Mouse (Mus musculus): Measurements from ENCODE around the gene Ror1. TPM values are rescaled to one million over a fixed set of nuclear protein-coding genes. Genes with fewer than 3 reads are reported as not detected.

Gene Ror1
- polyA plus RNA-seq, 1 experiment from 2014 or later: 7.1 TPM

GRCm38 (mm10) chr4:100181676-100182075 lies 86.1 kb downstream of the Ror1 start:
- Histone ChIP-seq H3K27me3 (ENCODE audit: insufficient read depth, poor library complexity, severe bottlenecking) (no peaks in the 10 kb centered on the region), H3K4me3 (no peak overlapping the region), H3K36me3 (no peaks in the 10 kb centered on the region), H3K4me1 (replicated peaks) (peaks cover 17% of the 10 kb centered on the region), H3K9me3 (no peaks in the 10 kb centered on the region), H3K27ac (no peak overlapping the region)
- DNase-seq (ENCODE audit: low spot score): no peak
- 89% methylated on average over 5 of the region's 5 CpGs for WGBS

DNA sequence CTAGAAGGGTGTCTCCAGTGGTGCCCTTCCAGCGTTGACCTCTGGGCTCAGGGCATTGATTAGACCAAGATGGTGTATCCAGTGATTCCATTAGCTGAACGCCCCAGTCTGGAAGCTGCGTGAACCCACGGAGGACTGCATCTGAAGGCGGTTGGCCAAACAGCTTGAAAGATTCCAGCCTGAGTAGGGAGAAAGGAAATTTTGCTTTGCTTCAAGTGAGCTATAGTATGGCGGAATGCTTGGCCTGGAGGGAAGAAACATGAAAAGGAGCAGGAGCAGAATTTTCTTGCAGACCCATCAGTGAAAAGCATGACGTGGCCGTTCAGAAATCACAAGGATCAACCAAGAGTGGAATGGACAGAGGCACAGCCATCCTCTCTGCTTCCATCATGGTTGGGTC lies 91.2 kb downstream of the Ror1 start:
- Histone ChIP-seq H3K36me3 (no peaks in the 10 kb centered on the region), H3K4me3 (no peak overlapping the region), H3K4me1 (replicated peaks) (peaks cover 18% of the 10 kb centered on the region), H3K27ac (no peak overlapping the region), H3K9me3 (no peaks in the 10 kb centered on the region), H3K27me3 (ENCODE audit: insufficient read depth, poor library complexity, severe bottlenecking) (no peaks in the 10 kb centered on the region)
- 85% methylated on average over 8 of the region's 8 CpGs for WGBS
- no peak for DNase-seq (ENCODE audit: low spot score)

DNA sequence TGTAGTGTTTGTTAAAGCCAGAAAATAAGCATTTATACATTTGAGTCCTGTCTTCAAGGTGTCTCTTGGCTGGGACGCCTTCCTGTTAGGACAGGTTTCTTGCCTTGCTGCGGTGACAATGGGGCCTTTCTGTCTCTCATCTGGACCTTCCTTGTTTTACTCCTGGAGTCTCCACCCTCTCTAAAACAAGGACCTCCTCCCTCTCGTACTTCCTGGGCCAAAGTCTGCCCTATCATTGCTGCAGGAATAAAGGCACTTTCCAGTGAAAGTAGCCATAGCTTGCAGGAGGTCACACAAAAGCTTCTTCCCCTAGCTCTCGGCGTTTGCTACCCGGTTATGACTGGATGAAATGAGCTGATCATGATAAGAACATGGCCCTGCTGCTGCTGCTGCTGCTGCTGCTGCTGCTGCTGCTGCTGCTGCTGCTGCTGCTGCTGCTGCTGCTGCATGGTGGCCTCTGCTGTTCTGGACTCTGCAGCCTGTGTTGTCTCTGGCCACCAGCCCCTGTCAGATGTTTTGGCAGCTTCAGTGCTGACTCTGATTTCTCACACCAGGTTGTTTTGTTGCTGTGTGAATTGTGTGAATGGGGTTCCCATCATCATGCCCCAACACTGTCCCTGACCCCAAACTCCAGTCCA lies 92.1 kb downstream of the Ror1 start:
- H3K4me1 ChIP-seq (replicated peaks): peaks cover 18% of the 10 kb centered on the region
- H3K9me3 ChIP-seq: no peaks in the 10 kb centered on the region
- H3K27me3 ChIP-seq (ENCODE audit: insufficient read depth, poor library complexity, severe bottlenecking): no peaks in the 10 kb centered on the region
- no peak overlapping the region for H3K4me3 ChIP-seq
- no peaks in the 10 kb centered on the region for H3K36me3 ChIP-seq
- WGBS: 59% methylated on average over 6 of the region's 6 CpGs
- DNase-seq (ENCODE audit: low spot score): no peak
- peak overlapping the region; percentile 70 for H3K27ac ChIP-seq

GRCm38 (mm10) chr4:100188201-100188699 lies 92.7 kb downstream of the Ror1 start:
- H3K9me3 ChIP-seq: no peaks in the 10 kb centered on the region
- H3K4me3 ChIP-seq: no peak overlapping the region
- DNase-seq (ENCODE audit: low spot score): no peak
- 45% methylated on average over 4 of the region's 4 CpGs for WGBS
- no peaks in the 10 kb centered on the region for H3K36me3 ChIP-seq
- H3K27me3 ChIP-seq (ENCODE audit: insufficient read depth, poor library complexity, severe bottlenecking): no peaks in the 10 kb centered on the region
- H3K27ac ChIP-seq: peak overlapping the region; percentile 70; the same call in 1 of the 2 replicates
- H3K4me1 ChIP-seq (replicated peaks): peaks cover 18% of the 10 kb centered on the region

DNA sequence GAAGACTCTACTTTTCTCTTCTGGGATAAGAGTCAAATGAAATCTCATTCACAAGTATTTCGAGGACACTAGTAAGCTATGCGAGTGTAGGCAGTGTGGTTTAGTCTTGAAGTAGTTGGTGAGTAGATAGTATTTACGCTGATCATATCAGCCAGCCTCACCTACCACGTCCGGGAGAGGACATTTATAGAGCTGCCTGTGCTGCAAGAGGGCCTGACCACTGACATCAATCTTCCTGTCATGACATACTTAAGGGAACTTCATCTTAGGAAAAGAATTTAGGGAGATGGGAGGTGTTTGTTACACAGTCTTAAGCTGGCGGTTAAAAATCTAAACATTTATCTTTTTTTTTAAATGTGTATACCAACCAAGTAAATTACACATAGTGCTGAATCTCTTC lies 95.9 kb downstream of the Ror1 start:
- H3K4me1 ChIP-seq (replicated peaks): peaks cover 18% of the 10 kb centered on the region

GRCm38 (mm10) chr4:100194136-100194535 lies 98.5 kb downstream of the Ror1 start:
- DNase-seq (ENCODE audit: low spot score): no peak
- Histone ChIP-seq H3K4me3 (no peak overlapping the region), H3K4me1 (replicated peaks) (no peaks in the 10 kb centered on the region), H3K27me3 (ENCODE audit: insufficient read depth, poor library complexity, severe bottlenecking) (no peaks in the 10 kb centered on the region), H3K27ac (no peak overlapping the region), H3K9me3 (no peaks in the 10 kb centered on the region), H3K36me3 (no peaks in the 10 kb centered on the region)
- WGBS: 91% methylated on average over 3 of the region's 3 CpGs

More for the DNA sequence above, 95.9 kb downstream of the Ror1 start:
- 93% methylated on average over 6 of the region's 6 CpGs for WGBS
- H3K9me3 ChIP-seq: no peaks in the 10 kb centered on the region
- H3K36me3 ChIP-seq: no peaks in the 10 kb centered on the region
- H3K4me3 ChIP-seq: no peak overlapping the region
- no peaks in the 10 kb centered on the region for H3K27me3 ChIP-seq (ENCODE audit: insufficient read depth, poor library complexity, severe bottlenecking)
- no peak overlapping the region for H3K27ac ChIP-seq
- DNase-seq (ENCODE audit: low spot score): no peak

- Histone ChIP-seq H3K27ac (no peak overlapping the region), H3K9me3 (no peaks in the 10 kb centered on the region), H3K4me1 (replicated peaks) (peaks cover 6% of the 10 kb centered on the region; the same call in 1 of the 2 replicates), H3K36me3 (no peaks in the 10 kb centered on the region), H3K27me3 (ENCODE audit: insufficient read depth, poor library complexity, severe bottlenecking) (no peaks in the 10 kb centered on the region), H3K4me3 (no peak overlapping the region)
- DNase-seq (ENCODE audit: low spot score): no peak
- WGBS: 91% methylated on average over 5 of the region's 5 CpGs
Measured at GRCm38 (mm10) chr4:100196255-100196793, 100.7 kb downstream of the Ror1 start.

DNA sequence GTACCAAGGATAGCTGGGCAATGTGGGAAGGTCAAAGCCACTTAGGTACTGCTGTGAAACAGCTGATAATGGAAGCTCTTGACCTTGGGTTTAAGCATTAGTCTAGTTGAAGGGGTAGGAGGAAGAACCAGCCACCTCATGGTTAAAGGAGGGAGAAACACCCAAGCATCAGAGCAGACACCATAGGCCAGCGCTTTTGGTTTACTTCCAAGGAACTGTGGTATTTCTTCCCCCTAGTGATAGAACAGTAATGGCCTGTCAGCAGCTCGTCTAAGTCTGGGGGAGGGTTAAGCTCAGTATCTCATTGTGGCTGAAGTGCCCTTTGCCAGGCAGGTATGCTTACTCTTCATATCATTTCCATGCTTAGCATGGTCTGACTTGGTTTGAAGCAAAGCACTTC lies 102.7 kb downstream of the Ror1 start:
- H3K27me3 ChIP-seq (ENCODE audit: insufficient read depth, poor library complexity, severe bottlenecking): no peaks in the 10 kb centered on the region
- peaks cover 8% of the 10 kb centered on the region; the same call in 1 of the 2 replicates for H3K4me1 ChIP-seq (replicated peaks)
- H3K4me3 ChIP-seq: no peak overlapping the region
- H3K36me3 ChIP-seq: no peaks in the 10 kb centered on the region
- WGBS: 82% methylated on average over 2 of the region's 2 CpGs
- H3K27ac ChIP-seq: no peak overlapping the region
- no peaks in the 10 kb centered on the region for H3K9me3 ChIP-seq
- DNase-seq (ENCODE audit: low spot score): no peak

- WGBS: 47% methylated on average over 2 of the region's 2 CpGs
- H3K36me3 ChIP-seq: no peaks in the 10 kb centered on the region
- H3K27ac ChIP-seq: no peak overlapping the region; the same call in 1 of the 2 replicates
- peaks cover 8% of the 10 kb centered on the region; the same call in 1 of the 2 replicates for H3K4me1 ChIP-seq (replicated peaks)
- H3K27me3 ChIP-seq (ENCODE audit: insufficient read depth, poor library complexity, severe bottlenecking): no peaks in the 10 kb centered on the region
- DNase-seq (ENCODE audit: low spot score): no peak
- H3K9me3 ChIP-seq: no peaks in the 10 kb centered on the region
- no peak overlapping the region for H3K4me3 ChIP-seq
Measured at GRCm38 (mm10) chr4:100201322-100201721, 105.7 kb downstream of the Ror1 start.

GRCm38 (mm10) chr4:100203066-100203465 lies 107.5 kb downstream of the Ror1 start:
- no peak overlapping the region for H3K27ac ChIP-seq
- no peaks in the 10 kb centered on the region for H3K9me3 ChIP-seq
- no peak for DNase-seq (ENCODE audit: low spot score)
- no peaks in the 10 kb centered on the region for H3K27me3 ChIP-seq (ENCODE audit: insufficient read depth, poor library complexity, severe bottlenecking)
- H3K4me3 ChIP-seq: no peak overlapping the region
- WGBS: 74% methylated on average over 5 of the region's 5 CpGs
- peaks cover 8% of the 10 kb centered on the region; the same call in 1 of the 2 replicates for H3K4me1 ChIP-seq (replicated peaks)
- no peaks in the 10 kb centered on the region for H3K36me3 ChIP-seq

GRCm38 (mm10) chr4:100203688-100204087 lies 108.1 kb downstream of the Ror1 start:
- Histone ChIP-seq H3K9me3 (no peaks in the 10 kb centered on the region), H3K27ac (no peak overlapping the region)
- DNase-seq (ENCODE audit: low spot score): no peak

GRCm38 (mm10) chr4:100204381-100204780 lies 108.8 kb downstream of the Ror1 start:
- Histone ChIP-seq H3K4me1 (replicated peaks) (peaks cover 8% of the 10 kb centered on the region), H3K27ac (no peak overlapping the region), H3K9me3 (no peaks in the 10 kb centered on the region), H3K4me3 (no peak overlapping the region), H3K36me3 (no peaks in the 10 kb centered on the region), H3K27me3 (ENCODE audit: insufficient read depth, poor library complexity, severe bottlenecking) (no peaks in the 10 kb centered on the region)
- 75% methylated on average over 12 of the region's 12 CpGs for WGBS
- no peak for DNase-seq (ENCODE audit: low spot score)

More at GRCm38 (mm10) chr4:100203688-100204087, 108.1 kb downstream of the Ror1 start:
- Histone ChIP-seq H3K36me3 (no peaks in the 10 kb centered on the region), H3K4me1 (replicated peaks) (peaks cover 8% of the 10 kb centered on the region; the same call in 1 of the 2 replicates), H3K27me3 (ENCODE audit: insufficient read depth, poor library complexity, severe bottlenecking) (no peaks in the 10 kb centered on the region), H3K4me3 (no peak overlapping the region)
- WGBS: 51% methylated on average over 5 of the region's 5 CpGs

- Histone ChIP-seq H3K27me3 (ENCODE audit: insufficient read depth, poor library complexity, severe bottlenecking) (no peaks in the 10 kb centered on the region), H3K4me1 (replicated peaks) (peaks cover 10% of the 10 kb centered on the region), H3K27ac (no peak overlapping the region), H3K36me3 (no peaks in the 10 kb centered on the region), H3K4me3 (no peak overlapping the region), H3K9me3 (no peaks in the 10 kb centered on the region)
- 73% methylated on average over 4 of the region's 4 CpGs for WGBS
- DNase-seq (ENCODE audit: low spot score): no peak
Measured at GRCm38 (mm10) chr4:100208081-100208480, 112.5 kb downstream of the Ror1 start.
